Mouse (Mus musculus): Measurements from ENCODE around the gene Olfr1461.

Olfr1461 gene

GRCm38 (mm10) chr19:13162700-13163099 is at the start of gene Olfr1461:
Gene Olfr1461 (plus strand): TSS chr19:13163000.
- DNase-seq = no peak

- DNase-seq = no peak
These were observed 13.4 kb upstream of the Olfr1461 start, which contains the start of gene Olfr1459 for GRCm38 (mm10) chr19:13149449-13149848. Gene Olfr1459 (minus strand): TSS chr19:13149549.

GRCm38 (mm10) chr19:13185434-13185833 is 22.6 kb downstream of the Olfr1461 start, which contains the start of gene Olfr1462:
Gene Olfr1462 (plus strand): TSS chr19:13185734.
- no peak for DNase-seq

Measured in lung, postnatal 14 days (tissue).